Mouse (Mus musculus) neutrophil, adult 59 days (primary cell): ENCODE data around the gene Gm10220. TPM values are rescaled to one million over a fixed set of nuclear protein-coding genes. Genes with fewer than 3 reads are reported as not detected.

Source experiments
- total RNA-seq, 2 experiments: library from RNA; stranded (reverse); gene quantifications; 1 replicate in 1 of 2; 2 replicates in 1 of 2; pipeline ENCODE4 v1.2.4; 2023

The Gm10220 gene
- not detected for total RNA-seq

DNA sequence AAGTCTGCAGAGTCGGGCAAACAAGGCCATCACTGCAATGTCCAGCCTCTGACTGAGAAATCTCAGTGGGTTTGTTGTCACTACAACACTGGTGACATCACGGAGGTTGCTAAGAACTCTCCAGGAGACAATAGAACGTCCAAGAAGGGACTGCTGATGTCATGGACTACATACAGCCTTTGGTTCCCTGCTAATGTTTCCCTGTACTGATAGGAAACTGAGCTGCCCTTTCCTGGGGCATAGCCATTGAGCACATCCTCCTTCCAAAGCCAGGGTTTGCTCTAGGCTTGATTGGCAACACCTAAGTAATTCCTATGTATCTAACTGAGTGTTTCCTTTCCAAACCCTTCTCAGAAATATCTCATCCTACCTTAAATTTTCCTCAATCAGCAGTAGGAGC lies at the start of gene Gm10220:
TSS of gene Gm10220 (minus strand) at position 101 of the 400 bp plus-strand sequence.

DNA sequence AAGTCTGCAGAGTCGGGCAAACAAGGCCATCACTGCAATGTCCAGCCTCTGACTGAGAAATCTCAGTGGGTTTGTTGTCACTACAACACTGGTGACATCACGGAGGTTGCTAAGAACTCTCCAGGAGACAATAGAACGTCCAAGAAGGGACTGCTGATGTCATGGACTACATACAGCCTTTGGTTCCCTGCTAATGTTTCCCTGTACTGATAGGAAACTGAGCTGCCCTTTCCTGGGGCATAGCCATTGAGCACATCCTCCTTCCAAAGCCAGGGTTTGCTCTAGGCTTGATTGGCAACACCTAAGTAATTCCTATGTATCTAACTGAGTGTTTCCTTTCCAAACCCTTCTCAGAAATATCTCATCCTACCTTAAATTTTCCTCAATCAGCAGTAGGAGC lies 16.0 kb downstream of the Gm10220 start, which contains the start of gene 5031410I06Rik:
TSS of gene 5031410I06Rik (minus strand) at position 101 of the 400 bp plus-strand sequence.

GRCm38 (mm10) chr5:26089191-26089590 lies 32.0 kb downstream of the Gm10220 start, which contains the start of gene Gm10471:
Gene Gm10471, minus strand, starts transcription at chr5:26089291.

Other genes starting within 250 kb of the Gm10220 start
- not detected for gene Gm21663, start 179.0 kb downstream of the Gm10220 start, total RNA-seq
- gene Gm21671, start 167.0 kb downstream of the Gm10220 start, total RNA-seq = not detected
- not detected for gene Gm21680, start 148.8 kb downstream of the Gm10220 start, total RNA-seq
- gene Gm21698, start 132.8 kb downstream of the Gm10220 start, total RNA-seq = not detected
- gene Gm1979, start 116.6 kb downstream of the Gm10220 start, total RNA-seq = not detected
- gene Gm5862, start 98.5 kb downstream of the Gm10220 start, total RNA-seq = not detected
- gene Speer4a, start 81.9 kb downstream of the Gm10220 start, total RNA-seq = not detected
- not detected for gene Gm7347, start 62.8 kb downstream of the Gm10220 start, total RNA-seq
- gene Gm10471, start 32.1 kb downstream of the Gm10220 start, total RNA-seq = not detected
- not detected for gene 5031410I06Rik, start 16.1 kb downstream of the Gm10220 start, total RNA-seq
- gene Gm7361, start 136.3 kb upstream of the Gm10220 start, total RNA-seq = not detected